Mouse (Mus musculus): Measurements from ENCODE around the gene Ccdc63.

- no peak for TF ChIP-seq CTCF (IDR thresholded peaks at IDR 0.05; ENCODE audit: low read depth)
- TF ChIP-seq EP300 (IDR thresholded peaks at IDR 0.05; ENCODE audit: low read depth), result no peak; the same call in 1 of the 2 replicates
Measured at GRCm38 (mm10) chr5:122070963-122071800, 69.4 kb downstream of the Ccdc63 start.

All from heart, postnatal 0 days (tissue).